Mouse (Mus musculus): ENCODE measurements around the gene Sox30.
"Not testable (repeated sequence)": the region's sequence is repeated elsewhere in the genome, so short reads cannot be mapped to it uniquely, and the experiment has no call there.

The Sox30 gene

GRCm38 (mm10) chr11:46020246-46020645, 40.1 kb downstream of the Sox30 start:
- DNase-seq (ENCODE audit: low spot score in 2 of 2), result no peak

DNA sequence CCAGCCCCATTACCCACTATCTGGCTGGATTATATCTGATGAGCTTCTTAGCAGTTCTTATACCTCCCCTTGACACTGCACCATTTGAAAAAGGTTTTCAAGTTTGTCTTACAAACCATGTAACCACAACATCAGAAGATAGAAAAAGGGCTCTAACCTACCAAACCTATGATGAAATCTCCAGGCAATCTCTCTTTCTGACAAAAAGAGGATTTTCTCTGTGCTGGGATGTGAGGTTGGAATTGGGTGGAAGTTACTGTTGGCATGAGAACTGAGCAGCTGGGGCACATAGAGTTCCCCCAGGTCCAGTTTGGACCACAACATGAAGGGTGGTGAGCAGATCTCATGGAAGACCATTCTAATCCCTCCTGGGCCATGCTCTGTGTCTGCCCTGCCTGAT, 41.7 kb downstream of the Sox30 start:
- no peak for DNase-seq (ENCODE audit: low spot score in 2 of 2)

DNA sequence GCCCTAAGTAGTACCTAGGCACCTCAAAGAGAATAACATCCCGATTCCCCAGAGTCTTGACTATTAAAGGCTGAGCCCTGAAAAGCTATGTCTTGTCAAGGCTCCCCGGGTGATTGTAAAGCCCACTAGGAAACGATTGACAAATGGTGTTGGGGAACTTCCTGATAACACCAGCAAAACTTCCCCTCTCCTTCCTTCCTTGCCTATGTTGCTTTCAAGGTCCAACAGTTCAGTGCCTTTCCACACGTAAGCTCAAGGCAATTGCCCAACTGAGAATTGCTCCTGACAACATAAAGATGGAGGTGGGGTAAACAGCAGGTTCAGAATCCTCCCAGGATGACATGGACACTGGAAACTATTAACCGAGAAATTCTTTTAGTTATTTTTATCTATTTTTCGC, 42.9 kb downstream of the Sox30 start:
- DNase-seq (ENCODE audit: low spot score in 2 of 2), result no peak

DNA sequence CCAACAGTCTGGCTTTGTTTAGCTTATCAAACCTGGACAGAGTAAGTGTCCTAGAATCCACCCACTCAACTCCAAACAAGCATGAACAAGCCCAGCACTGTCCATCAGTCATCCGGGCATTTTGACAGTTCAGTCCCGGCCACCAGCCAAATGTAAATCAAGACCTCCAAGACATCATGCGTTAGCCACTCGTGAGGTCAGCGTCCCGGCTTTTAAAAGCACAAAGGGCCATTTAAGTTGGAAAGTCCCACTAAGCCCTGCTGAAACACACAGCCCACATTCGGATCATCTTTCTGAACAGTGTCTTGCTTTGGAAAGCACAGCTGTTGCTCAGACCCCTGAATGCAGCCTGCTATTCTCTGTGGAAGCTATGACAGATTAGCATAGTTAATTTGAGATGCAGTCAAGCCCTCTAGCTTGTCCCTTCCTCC, 45.9 kb downstream of the Sox30 start:
- DNase-seq (ENCODE audit: low spot score in 2 of 2), result no peak

GRCm38 (mm10) chr11:46027952-46028814, 48.1 kb downstream of the Sox30 start:
- DNase-seq (ENCODE audit: low spot score in 2 of 2), result no peak

GRCm38 (mm10) chr11:46029485-46029884, 49.4 kb downstream of the Sox30 start:
- DNase-seq (ENCODE audit: low spot score in 2 of 2), result no peak

GRCm38 (mm10) chr11:46030026-46030425, 49.9 kb downstream of the Sox30 start:
- DNase-seq (ENCODE audit: low spot score in 2 of 2), result no peak

GRCm38 (mm10) chr11:46031470-46031869, 51.4 kb downstream of the Sox30 start:
- no peak for DNase-seq (ENCODE audit: low spot score in 2 of 2)

DNA sequence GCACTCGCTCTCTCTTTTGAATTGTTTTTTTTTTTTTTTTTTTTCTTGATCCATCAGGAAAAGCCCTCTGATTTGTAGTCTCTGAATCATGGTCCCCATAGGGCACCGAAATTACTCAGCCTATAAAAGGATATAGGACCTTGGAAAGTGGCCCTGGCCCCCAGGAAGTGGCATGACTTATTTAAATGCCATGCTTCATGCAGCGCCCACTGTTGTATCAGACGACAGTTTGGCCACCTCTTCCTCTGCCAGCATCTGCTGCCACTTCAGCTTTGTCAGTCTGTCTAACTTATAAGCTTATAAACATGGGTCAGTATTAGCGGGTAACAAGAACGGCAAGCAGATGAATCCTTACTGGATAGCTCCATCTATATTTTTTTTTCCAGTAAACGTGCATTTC, 52.8 kb downstream of the Sox30 start:
- DNase-seq (ENCODE audit: low spot score in 2 of 2), result no peak

DNA sequence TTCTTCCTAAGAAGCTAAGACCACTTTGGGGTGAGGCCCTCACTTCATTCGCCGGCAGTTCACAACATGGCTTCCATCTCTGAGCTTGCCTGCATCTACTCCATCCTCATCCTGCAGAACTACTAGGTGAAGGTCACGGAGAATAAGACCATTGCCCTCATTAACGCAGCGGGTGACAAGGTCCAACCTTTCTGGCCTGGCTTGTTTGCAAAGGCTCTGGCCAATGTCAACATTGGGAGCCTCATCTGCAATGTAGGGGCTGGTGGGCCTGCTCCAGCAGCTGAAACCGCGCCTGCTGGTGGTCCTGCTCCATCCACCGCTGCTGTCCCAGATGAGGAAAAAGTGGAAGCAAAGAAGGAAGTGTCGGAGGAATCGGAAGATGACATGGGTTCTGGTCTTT, 56.3 kb downstream of the Sox30 start:
- no peak for DNase-seq (ENCODE audit: low spot score in 2 of 2)

- no peak for DNase-seq (ENCODE audit: low spot score in 2 of 2)
Observed at GRCm38 (mm10) chr11:46038901-46039300, 58.8 kb downstream of the Sox30 start.

- DNase-seq (ENCODE audit: low spot score in 2 of 2), result no peak
Observed at GRCm38 (mm10) chr11:46039335-46039734, 59.2 kb downstream of the Sox30 start.

DNA sequence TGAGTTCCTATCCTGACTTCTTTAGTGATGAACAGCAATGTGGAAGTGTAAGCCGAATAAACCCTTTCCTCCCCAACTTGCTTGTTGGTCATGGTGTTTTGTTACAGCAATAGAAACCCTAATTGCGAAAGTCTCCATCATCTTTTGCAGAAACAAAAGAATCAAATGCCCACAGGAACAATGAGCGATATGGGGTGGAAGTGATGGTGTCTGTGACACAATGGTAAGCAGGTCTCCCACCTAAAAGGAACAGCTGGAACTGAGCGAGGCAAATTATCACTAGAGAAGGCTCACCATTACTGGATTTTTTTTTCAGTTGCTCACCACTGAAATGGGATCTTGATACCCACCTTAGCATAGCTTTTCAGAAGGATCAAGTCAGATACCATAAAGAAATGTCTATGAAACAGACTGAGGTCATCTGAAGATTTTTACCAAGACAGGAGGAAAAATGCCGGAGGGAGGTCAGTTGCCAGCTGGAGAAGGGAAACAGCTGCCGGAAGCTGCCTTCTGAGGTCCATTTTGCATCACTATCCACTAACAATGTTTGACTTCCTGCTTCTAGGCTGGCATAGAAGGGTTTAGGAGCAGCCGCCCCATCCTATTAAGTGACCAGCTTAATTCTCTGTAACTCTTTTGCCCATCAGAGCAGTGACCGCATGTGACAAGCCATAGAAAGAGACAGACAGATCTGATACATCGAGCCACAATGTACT, 60.9 kb downstream of the Sox30 start:
- no peak for DNase-seq (ENCODE audit: low spot score in 2 of 2)

- no peak for DNase-seq (ENCODE audit: low spot score in 2 of 2)
Observed at GRCm38 (mm10) chr11:46041607-46042267, 61.6 kb downstream of the Sox30 start.

GRCm38 (mm10) chr11:46044781-46045180, 64.7 kb downstream of the Sox30 start:
- DNase-seq (ENCODE audit: low spot score in 2 of 2), result no peak

DNA sequence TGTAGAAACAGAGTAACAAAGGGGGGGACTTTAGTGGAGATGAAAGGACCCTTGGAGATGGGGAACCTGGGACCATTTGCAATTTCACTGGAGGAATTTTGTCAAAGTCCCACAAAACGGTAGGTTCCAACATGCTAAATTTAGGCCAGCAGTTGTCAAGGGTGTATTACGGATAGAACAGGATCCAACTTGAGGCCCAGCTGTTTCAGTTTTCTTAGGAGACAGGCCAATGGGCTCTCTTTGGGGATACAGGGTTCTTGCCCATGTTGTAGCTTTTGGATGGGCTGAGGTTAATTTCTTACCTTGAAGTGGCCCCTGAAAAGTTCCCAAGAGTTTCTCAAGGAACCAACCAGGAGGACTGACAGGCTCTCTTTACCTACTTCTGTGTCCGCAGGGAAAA, 67.2 kb downstream of the Sox30 start:
- DNase-seq (ENCODE audit: low spot score in 2 of 2), result no peak

DNA sequence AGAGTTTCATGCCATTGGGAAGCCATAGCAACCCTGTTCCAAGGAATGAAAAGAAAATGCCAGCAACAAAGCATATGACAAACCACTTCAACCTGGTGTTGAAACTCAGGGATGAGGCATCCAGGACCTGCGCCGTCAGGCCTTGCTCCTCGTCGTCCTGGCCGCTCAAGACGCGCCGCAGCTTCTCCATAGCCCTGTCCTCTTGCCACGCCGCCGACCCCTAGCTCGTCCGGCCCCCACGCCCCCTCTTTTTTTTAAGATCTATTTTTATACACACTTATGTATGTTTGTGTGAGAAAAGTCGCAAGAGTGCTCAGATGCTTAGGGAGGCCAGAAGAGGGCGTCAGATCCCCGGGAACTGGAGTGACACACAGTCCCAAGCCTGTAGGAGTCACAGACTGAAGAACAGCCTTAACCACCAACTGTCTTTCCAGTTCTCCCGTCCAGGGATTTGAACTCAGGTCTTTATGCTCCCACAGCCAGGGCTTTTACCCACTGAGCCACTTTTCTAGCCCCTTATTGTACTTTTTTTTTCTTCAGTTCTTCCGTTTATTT, 72.1 kb downstream of the Sox30 start, which contains the start of gene Gm12166:
Gene Gm12166, minus strand, starts transcription at position 217 of the 555 bp plus-strand sequence.
- not testable (repeated sequence) for DNase-seq (ENCODE audit: low spot score in 2 of 2)

DNA sequence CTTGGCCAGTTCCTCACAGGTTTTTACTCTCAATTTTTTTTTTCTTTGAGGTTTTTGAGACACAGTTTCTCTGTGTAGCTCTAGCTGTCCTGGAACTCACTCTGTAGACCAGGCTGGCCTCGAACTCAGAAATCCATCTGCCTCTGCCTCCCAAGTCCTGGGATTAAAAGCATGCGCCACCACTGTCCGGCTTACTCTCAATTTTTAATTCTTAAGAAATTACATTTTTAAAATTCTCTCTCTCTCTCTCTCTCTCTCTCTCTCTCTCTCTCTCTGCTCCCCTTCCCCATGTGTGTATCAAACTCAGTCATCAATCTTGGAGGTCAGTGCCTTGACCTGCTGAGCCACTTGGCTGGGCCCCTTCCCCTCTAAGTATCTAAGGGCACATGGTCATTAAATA, 73.3 kb downstream of the Sox30 start:
- DNase-seq (ENCODE audit: low spot score in 2 of 2), result not testable (repeated sequence)

DNA sequence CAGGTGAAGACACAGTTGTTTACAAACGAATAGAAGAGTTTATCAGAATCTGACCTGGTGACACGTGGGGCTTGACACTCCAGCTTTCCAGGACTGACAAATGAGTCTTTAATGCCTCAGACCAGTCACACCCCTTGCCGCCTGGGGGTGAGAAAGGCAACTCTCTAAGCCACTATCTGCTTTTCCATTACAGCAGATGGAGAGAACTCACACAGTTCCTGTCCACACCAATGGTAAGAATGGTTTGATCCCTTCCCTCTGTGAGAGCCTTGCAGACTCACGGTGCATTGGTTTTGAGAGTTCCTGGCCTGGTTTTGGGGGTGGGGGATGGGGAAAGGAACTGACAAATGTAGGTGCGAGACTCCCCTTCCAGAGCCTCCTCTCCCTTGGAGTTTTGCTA, 74.2 kb downstream of the Sox30 start:
- DNase-seq (ENCODE audit: low spot score in 2 of 2), result no peak

- DNase-seq (ENCODE audit: low spot score in 2 of 2), result no peak
Observed at GRCm38 (mm10) chr11:46054911-46055895, 75.1 kb downstream of the Sox30 start.
